Mouse (Mus musculus): ENCODE measurements at regions not wholly inside any gene's neighbourhood (a gene's known extent, or its start where the extent isn't known, plus 50 kb on each side); places are given as distances from the start of the nearest gene placed in this dataset.

- H3K4me1 ChIP-seq, result peaks cover 86% of the 10 kb centered on the region
- no peak overlapping the region for H3K4me3 ChIP-seq
- 57% methylated on average over 4 of the region's 4 CpGs for WGBS
- H3K27ac ChIP-seq, result peak overlapping the region; percentile 86; the same call in 1 of the 2 replicates
- no peak for DNase-seq (ENCODE audit: extremely low spot score, low spot score)
- no peaks in the 10 kb centered on the region for H3K36me3 ChIP-seq (replicated peaks)
- H3K9me3 ChIP-seq, result no peaks in the 10 kb centered on the region
- peaks cover 51% of the 10 kb centered on the region for H3K27me3 ChIP-seq (ENCODE audit: poor library complexity, severe bottlenecking)
Measured at GRCm38 (mm10) chr12:112235841-112236240, 89.8 kb downstream of the Kif26a start.

- Histone ChIP-seq H3K36me3 (replicated peaks) (no peaks in the 10 kb centered on the region), H3K27me3 (ENCODE audit: poor library complexity, severe bottlenecking) (peaks cover 51% of the 10 kb centered on the region), H3K27ac (peak overlapping the region; percentile 86), H3K4me1 (peaks cover 86% of the 10 kb centered on the region), H3K9me3 (no peaks in the 10 kb centered on the region), H3K4me3 (no peak overlapping the region)
- DNase-seq (ENCODE audit: extremely low spot score, low spot score), result no peak
- 58% methylated on average over 13 of the region's 13 CpGs for WGBS
Measured at GRCm38 (mm10) chr12:112237061-112237490, 91.1 kb downstream of the Kif26a start.

GRCm38 (mm10) chr12:112238834-112239233 lies 92.8 kb downstream of the Kif26a start:
- H3K36me3 ChIP-seq (replicated peaks), result no peaks in the 10 kb centered on the region
- H3K4me1 ChIP-seq, result peaks cover 92% of the 10 kb centered on the region
- no peak for DNase-seq (ENCODE audit: extremely low spot score, low spot score)
- H3K27ac ChIP-seq, result peak overlapping the region; percentile 86
- H3K27me3 ChIP-seq (ENCODE audit: poor library complexity, severe bottlenecking), result peaks cover 51% of the 10 kb centered on the region
- H3K9me3 ChIP-seq, result no peaks in the 10 kb centered on the region
- WGBS, result 10% methylated on average over 7 of the region's 7 CpGs
- no peak overlapping the region for H3K4me3 ChIP-seq

GRCm38 (mm10) chr12:112241740-112242171 lies 95.7 kb downstream of the Kif26a start:
- Histone ChIP-seq H3K36me3 (replicated peaks) (no peaks in the 10 kb centered on the region), H3K27me3 (ENCODE audit: poor library complexity, severe bottlenecking) (peaks cover 42% of the 10 kb centered on the region), H3K4me1 (peaks cover 85% of the 10 kb centered on the region), H3K27ac (peak overlapping the region; percentile 86), H3K4me3 (peak overlapping the region; percentile 17; the same call in 1 of the 2 replicates), H3K9me3 (no peaks in the 10 kb centered on the region)
- WGBS, result 2% methylated on average over 3 of the region's 3 CpGs
- DNase-seq (ENCODE audit: extremely low spot score, low spot score), result peak; percentile 57

GRCm38 (mm10) chr12:112243231-112243630 lies 97.2 kb downstream of the Kif26a start:
- DNase-seq (ENCODE audit: extremely low spot score, low spot score), result no peak
- H3K27ac ChIP-seq, result peak overlapping the region; percentile 86
- H3K27me3 ChIP-seq (ENCODE audit: poor library complexity, severe bottlenecking), result peaks cover 40% of the 10 kb centered on the region
- H3K4me1 ChIP-seq, result peaks cover 70% of the 10 kb centered on the region
- no peaks in the 10 kb centered on the region for H3K36me3 ChIP-seq (replicated peaks)
- no peaks in the 10 kb centered on the region for H3K9me3 ChIP-seq
- H3K4me3 ChIP-seq, result no peak overlapping the region
- WGBS, result 82% methylated on average over 5 of the region's 5 CpGs

- H3K4me1 ChIP-seq, result peaks cover 48% of the 10 kb centered on the region
- no peak for DNase-seq (ENCODE audit: extremely low spot score, low spot score)
- H3K36me3 ChIP-seq (replicated peaks), result no peaks in the 10 kb centered on the region
- WGBS, result 44% methylated on average over 8 of the region's 8 CpGs
- peaks cover 45% of the 10 kb centered on the region for H3K27me3 ChIP-seq (ENCODE audit: poor library complexity, severe bottlenecking)
- H3K9me3 ChIP-seq, result no peaks in the 10 kb centered on the region
- peak overlapping the region; percentile 53 for H3K27ac ChIP-seq
- H3K4me3 ChIP-seq, result no peak overlapping the region
Measured at GRCm38 (mm10) chr12:112250894-112251293, 104.9 kb downstream of the Kif26a start.

- no peak for DNase-seq (ENCODE audit: extremely low spot score, low spot score)
- Histone ChIP-seq H3K4me3 (no peak overlapping the region), H3K27me3 (ENCODE audit: poor library complexity, severe bottlenecking) (peaks cover 28% of the 10 kb centered on the region), H3K36me3 (replicated peaks) (no peaks in the 10 kb centered on the region), H3K9me3 (no peaks in the 10 kb centered on the region), H3K4me1 (peaks cover 44% of the 10 kb centered on the region), H3K27ac (peak overlapping the region; percentile 70; the same call in 1 of the 2 replicates)
- 50% methylated on average over 10 of the region's 10 CpGs for WGBS
Measured at GRCm38 (mm10) chr12:112253461-112253860, 107.5 kb downstream of the Kif26a start.

GRCm38 (mm10) chr12:112255223-112255622 lies 109.2 kb downstream of the Kif26a start:
- no peak overlapping the region; the same call in 1 of the 2 replicates for H3K27ac ChIP-seq
- H3K9me3 ChIP-seq, result no peaks in the 10 kb centered on the region
- H3K36me3 ChIP-seq (replicated peaks), result no peaks in the 10 kb centered on the region
- no peak overlapping the region for H3K4me3 ChIP-seq
- 92% methylated on average over 12 of the region's 12 CpGs for WGBS
- peaks cover 22% of the 10 kb centered on the region for H3K27me3 ChIP-seq (ENCODE audit: poor library complexity, severe bottlenecking)
- peaks cover 36% of the 10 kb centered on the region for H3K4me1 ChIP-seq
- no peak for DNase-seq (ENCODE audit: extremely low spot score, low spot score)

GRCm38 (mm10) chr12:112257691-112258090 lies 111.7 kb downstream of the Kif26a start:
- no peak for DNase-seq (ENCODE audit: extremely low spot score, low spot score)
- 25% methylated on average over 11 of the region's 11 CpGs for WGBS

GRCm38 (mm10) chr12:112263283-112264056 lies 117.5 kb downstream of the Kif26a start:
- Histone ChIP-seq H3K4me3 (no peak overlapping the region), H3K27me3 (ENCODE audit: poor library complexity, severe bottlenecking) (peaks cover 44% of the 10 kb centered on the region), H3K27ac (no peak overlapping the region), H3K4me1 (peaks cover 32% of the 10 kb centered on the region), H3K9me3 (no peaks in the 10 kb centered on the region), H3K36me3 (replicated peaks) (no peaks in the 10 kb centered on the region)
- DNase-seq (ENCODE audit: extremely low spot score, low spot score), result no peak
- WGBS, result 89% methylated on average over 14 of the region's 14 CpGs

More at GRCm38 (mm10) chr12:112257691-112258090, 111.7 kb downstream of the Kif26a start:
- peaks cover 17% of the 10 kb centered on the region for H3K27me3 ChIP-seq (ENCODE audit: poor library complexity, severe bottlenecking)
- H3K36me3 ChIP-seq (replicated peaks), result no peaks in the 10 kb centered on the region
- H3K9me3 ChIP-seq, result no peaks in the 10 kb centered on the region
- H3K4me1 ChIP-seq, result peaks cover 15% of the 10 kb centered on the region
- H3K4me3 ChIP-seq, result no peak overlapping the region
- H3K27ac ChIP-seq, result 0 out of 2 replicates have a peak overlapping the region, but pooled peaks have one; percentile 36

- H3K4me3 ChIP-seq, result no peak overlapping the region
- peaks cover 44% of the 10 kb centered on the region for H3K27me3 ChIP-seq (ENCODE audit: poor library complexity, severe bottlenecking)
- WGBS, result 86% methylated on average over 7 of the region's 7 CpGs
- H3K9me3 ChIP-seq, result no peaks in the 10 kb centered on the region
- no peaks in the 10 kb centered on the region for H3K36me3 ChIP-seq (replicated peaks)
- peaks cover 36% of the 10 kb centered on the region for H3K4me1 ChIP-seq
- H3K27ac ChIP-seq, result 0 out of 2 replicates have a peak overlapping the region, but pooled peaks have one; percentile 26
- no peak for DNase-seq (ENCODE audit: extremely low spot score, low spot score)
Measured at GRCm38 (mm10) chr12:112264201-112264600, 118.2 kb downstream of the Kif26a start.

- Histone ChIP-seq H3K9me3 (no peaks in the 10 kb centered on the region), H3K27ac (peak overlapping the region; percentile 12), H3K27me3 (ENCODE audit: poor library complexity, severe bottlenecking) (peaks cover 44% of the 10 kb centered on the region), H3K4me1 (peaks cover 36% of the 10 kb centered on the region), H3K36me3 (replicated peaks) (no peaks in the 10 kb centered on the region), H3K4me3 (no peak overlapping the region)
- no peak for DNase-seq (ENCODE audit: extremely low spot score, low spot score)
- 75% methylated on average over 10 of the region's 10 CpGs for WGBS
Measured at GRCm38 (mm10) chr12:112265289-112265969, 119.4 kb downstream of the Kif26a start.

- Histone ChIP-seq H3K27me3 (ENCODE audit: poor library complexity, severe bottlenecking) (peaks cover 62% of the 10 kb centered on the region), H3K4me3 (no peak overlapping the region), H3K27ac (peak overlapping the region; percentile 31), H3K4me1 (peaks cover 67% of the 10 kb centered on the region), H3K36me3 (replicated peaks) (no peaks in the 10 kb centered on the region), H3K9me3 (no peaks in the 10 kb centered on the region)
- 84% methylated on average over 6 of the region's 6 CpGs for WGBS
- no peak for DNase-seq (ENCODE audit: extremely low spot score, low spot score)
Measured at GRCm38 (mm10) chr12:112274026-112274425, 128.0 kb downstream of the Kif26a start.

All from forebrain, embryonic 10.5 days (tissue).